Mouse (Mus musculus): ENCODE measurements around the gene Kcnip4. TPM values are rescaled to one million over a fixed set of nuclear protein-coding genes. Genes with fewer than 3 reads are reported as not detected.

Kcnip4 gene
- polyA plus RNA-seq, 1 experiment, result 0.40 TPM

GRCm38 (mm10) chr5:49370543-49371076 lies 154.1 kb downstream of the Kcnip4 start:
- no peak overlapping the region for H3K4me3 ChIP-seq (replicated peaks; ENCODE audit: extremely low read depth, low read depth, low read length)
- WGBS, result 46% methylated on average over 3 of the region's 3 CpGs
- DNase-seq, result no peak
- peaks cover 2% of the 10 kb centered on the region; the same call in 1 of the 2 replicates for H3K4me1 ChIP-seq (ENCODE audit: control insufficient read depth, insufficient read depth, low read length)
- TF ChIP-seq CTCF (IDR thresholded peaks at IDR 0.05; ENCODE audit: insufficient read depth, low read length), result no peak
- TF ChIP-seq POLR2A (IDR thresholded peaks at IDR 0.05; ENCODE audit: borderline replicate concordance, extremely low read depth, low read depth, low read length), result no peak

GRCm38 (mm10) chr5:49368636-49369423 lies 155.9 kb downstream of the Kcnip4 start:
- H3K4me3 ChIP-seq (replicated peaks; ENCODE audit: extremely low read depth, low read depth, low read length), result no peak overlapping the region
- no peak for DNase-seq
- peaks cover 2% of the 10 kb centered on the region; the same call in 1 of the 2 replicates for H3K4me1 ChIP-seq (ENCODE audit: control insufficient read depth, insufficient read depth, low read length)
- 40% methylated on average over 13 of the region's 13 CpGs for WGBS
- TF ChIP-seq POLR2A (IDR thresholded peaks at IDR 0.05; ENCODE audit: borderline replicate concordance, extremely low read depth, low read depth, low read length), result no peak
- TF ChIP-seq CTCF (IDR thresholded peaks at IDR 0.05; ENCODE audit: insufficient read depth, low read length), result peak; percentile 33; the same call in 1 of the 2 replicates

- WGBS, result 58% methylated on average over 3 of the region's 3 CpGs
- DNase-seq, result no peak
- no peaks in the 10 kb centered on the region for H3K4me1 ChIP-seq (ENCODE audit: control insufficient read depth, insufficient read depth, low read length)
- H3K4me3 ChIP-seq (replicated peaks; ENCODE audit: extremely low read depth, low read depth, low read length), result no peak overlapping the region
- TF ChIP-seq CTCF (IDR thresholded peaks at IDR 0.05; ENCODE audit: insufficient read depth, low read length) (no peak), POLR2A (IDR thresholded peaks at IDR 0.05; ENCODE audit: borderline replicate concordance, extremely low read depth, low read depth, low read length) (no peak)
Measured at GRCm38 (mm10) chr5:49356381-49356780, 168.3 kb downstream of the Kcnip4 start.

- WGBS, result 73% methylated on average over 5 of the region's 5 CpGs
- no peaks in the 10 kb centered on the region for H3K4me1 ChIP-seq (ENCODE audit: control insufficient read depth, insufficient read depth, low read length)
- no peak overlapping the region for H3K4me3 ChIP-seq (replicated peaks; ENCODE audit: extremely low read depth, low read depth, low read length)
- no peak for DNase-seq
- TF ChIP-seq POLR2A (IDR thresholded peaks at IDR 0.05; ENCODE audit: borderline replicate concordance, extremely low read depth, low read depth, low read length) (no peak), CTCF (IDR thresholded peaks at IDR 0.05; ENCODE audit: insufficient read depth, low read length) (no peak)
Measured at GRCm38 (mm10) chr5:49352061-49352460, 172.6 kb downstream of the Kcnip4 start.

- DNase-seq, result no peak
- 31% methylated on average over 4 of the region's 4 CpGs for WGBS
- H3K4me3 ChIP-seq (replicated peaks; ENCODE audit: extremely low read depth, low read depth, low read length), result no peak overlapping the region
- TF ChIP-seq CTCF (IDR thresholded peaks at IDR 0.05; ENCODE audit: insufficient read depth, low read length) (0 out of 2 replicates have a peak, but pooled peaks have one; percentile 5), POLR2A (IDR thresholded peaks at IDR 0.05; ENCODE audit: borderline replicate concordance, extremely low read depth, low read depth, low read length) (no peak)
- no peaks in the 10 kb centered on the region for H3K4me1 ChIP-seq (ENCODE audit: control insufficient read depth, insufficient read depth, low read length)
Measured at GRCm38 (mm10) chr5:49350126-49350909, 174.4 kb downstream of the Kcnip4 start.

DNA sequence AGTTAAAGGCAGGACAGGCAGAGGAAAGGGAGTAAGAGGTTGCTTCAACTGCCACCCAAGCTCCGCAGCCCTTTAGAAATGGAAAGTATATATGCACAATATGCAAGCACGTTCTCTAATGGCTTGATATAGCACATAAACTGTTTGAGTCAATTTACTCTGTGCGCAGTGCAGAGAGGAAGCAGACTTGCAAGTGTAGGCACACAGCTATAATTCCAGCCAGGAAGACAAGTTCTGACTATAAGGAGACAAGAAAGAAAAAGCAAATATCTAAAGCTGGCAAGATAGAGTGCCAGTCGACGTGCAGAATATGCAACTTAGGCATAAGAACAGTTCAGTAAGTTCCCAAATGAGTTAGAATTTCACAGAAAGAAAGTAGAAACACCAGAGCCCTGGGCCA lies 175.2 kb downstream of the Kcnip4 start:
- WGBS, result 77% methylated on average over 5 of the region's 5 CpGs
- TF ChIP-seq CTCF (IDR thresholded peaks at IDR 0.05; ENCODE audit: insufficient read depth, low read length) (no peak), POLR2A (IDR thresholded peaks at IDR 0.05; ENCODE audit: borderline replicate concordance, extremely low read depth, low read depth, low read length) (no peak)
- Histone ChIP-seq H3K4me1 (ENCODE audit: control insufficient read depth, insufficient read depth, low read length) (no peaks in the 10 kb centered on the region), H3K4me3 (replicated peaks; ENCODE audit: extremely low read depth, low read depth, low read length) (no peak overlapping the region)
- no peak for DNase-seq

DNA sequence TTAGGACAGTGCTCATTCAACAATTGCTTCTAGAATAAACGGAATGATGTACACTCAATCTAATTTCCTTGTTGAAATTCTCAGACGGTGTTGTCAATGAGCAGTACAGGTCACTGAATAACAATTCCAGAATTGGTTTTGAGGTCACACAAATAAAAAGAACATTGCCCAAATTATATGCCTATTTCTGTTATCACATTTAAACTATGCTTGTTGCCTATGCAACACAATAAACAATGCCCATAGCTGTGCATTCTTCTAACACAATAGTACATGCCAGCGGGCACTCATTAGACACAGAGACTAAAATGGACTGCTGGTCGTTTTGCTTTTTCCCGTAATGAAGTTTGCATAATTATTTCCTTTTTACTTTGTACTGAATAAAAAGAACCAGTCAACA lies 176.2 kb downstream of the Kcnip4 start:
- WGBS, result 71% methylated on average over 5 of the region's 5 CpGs

DNA sequence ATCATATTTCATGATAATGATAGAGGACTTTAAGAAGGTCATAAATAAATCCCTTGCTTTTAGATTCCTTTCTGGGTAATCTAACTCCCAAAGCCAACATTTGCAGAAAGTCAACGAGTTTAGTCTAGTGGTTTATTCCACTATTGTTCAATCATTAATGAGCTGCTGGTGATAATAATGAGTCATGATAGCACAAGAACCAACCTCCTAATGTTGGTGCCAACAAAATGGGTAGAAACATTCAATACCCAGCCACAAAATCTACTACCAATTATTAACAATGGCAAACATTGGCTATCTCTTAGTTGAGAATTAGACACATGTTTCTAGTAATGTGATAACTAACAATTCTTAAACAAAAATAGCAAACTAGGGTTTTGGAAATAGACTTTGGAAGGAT lies 180.1 kb downstream of the Kcnip4 start:
- Histone ChIP-seq H3K4me1 (ENCODE audit: control insufficient read depth, insufficient read depth, low read length) (no peaks in the 10 kb centered on the region), H3K4me3 (replicated peaks; ENCODE audit: extremely low read depth, low read depth, low read length) (no peak overlapping the region)
- DNase-seq, result no peak
- WGBS, result 39% methylated on average over 1 of the region's 1 CpGs
- TF ChIP-seq POLR2A (IDR thresholded peaks at IDR 0.05; ENCODE audit: borderline replicate concordance, extremely low read depth, low read depth, low read length), result no peak
- no peak for TF ChIP-seq CTCF (IDR thresholded peaks at IDR 0.05; ENCODE audit: insufficient read depth, low read length)

More for the DNA sequence above, 176.2 kb downstream of the Kcnip4 start:
- no peak for DNase-seq
- H3K4me3 ChIP-seq (replicated peaks; ENCODE audit: extremely low read depth, low read depth, low read length), result no peak overlapping the region
- no peak for TF ChIP-seq CTCF (IDR thresholded peaks at IDR 0.05; ENCODE audit: insufficient read depth, low read length)
- no peak for TF ChIP-seq POLR2A (IDR thresholded peaks at IDR 0.05; ENCODE audit: borderline replicate concordance, extremely low read depth, low read depth, low read length)
- no peaks in the 10 kb centered on the region for H3K4me1 ChIP-seq (ENCODE audit: control insufficient read depth, insufficient read depth, low read length)

- TF ChIP-seq POLR2A (IDR thresholded peaks at IDR 0.05; ENCODE audit: borderline replicate concordance, extremely low read depth, low read depth, low read length) (no peak), CTCF (IDR thresholded peaks at IDR 0.05; ENCODE audit: insufficient read depth, low read length) (no peak)
- no peak overlapping the region for H3K4me3 ChIP-seq (replicated peaks; ENCODE audit: extremely low read depth, low read depth, low read length)
- H3K4me1 ChIP-seq (ENCODE audit: control insufficient read depth, insufficient read depth, low read length), result no peaks in the 10 kb centered on the region
- 57% methylated on average over 2 of the region's 2 CpGs for WGBS
- DNase-seq, result no peak
Measured at GRCm38 (mm10) chr5:49337164-49337563, 187.5 kb downstream of the Kcnip4 start.

Measured in lung, adult 2 months (tissue).